Mouse (Mus musculus) midbrain, embryonic 11.5 days (tissue): ENCODE measurements at regions not wholly inside any gene's neighbourhood (a gene's known extent, or its start where the extent isn't known, plus 50 kb on each side); places are given as distances from the start of the nearest gene placed in this dataset.

Experiments
- ATAC-seq: fragments of 200-750 bp; cut with Nextera tagmentation; 2 replicates; pipeline ENCODE4 v1.8.0; 2017; ENCODE audit warnings: moderate TSS enrichment, moderate library complexity; ENCODE audit not compliant: low FRiP score
- DNase-seq: peaks from one replicate; pipeline ENCODE4 v3.0.0; 2015; ENCODE audit warnings: low spot score; ENCODE audit errors: missing footprints
- H3K27ac ChIP-seq: fragments of 300-500 bp; sonication (generic); 2 replicates; pipeline ENCODE4 v1.5.1; 2014; ENCODE audit warnings: low read depth, low read length
- H3K27me3 ChIP-seq: fragments of 300-500 bp; sonication (generic); 2 replicates; pipeline ENCODE4 v1.6.1; 2014; ENCODE audit warnings: mild to moderate bottlenecking, low read length, moderate library complexity, mixed read lengths; ENCODE audit not compliant: control insufficient read depth, insufficient read depth
- H3K36me3 ChIP-seq: fragments of 300-500 bp; sonication (generic); 2 replicates; pipeline ENCODE4 v1.6.1; 2014; ENCODE audit warnings: mild to moderate bottlenecking, low read length, moderate library complexity, mixed read lengths; ENCODE audit not compliant: control insufficient read depth, insufficient read depth
- H3K4me1 ChIP-seq: fragments of 300-500 bp; sonication (generic); 2 replicates; pipeline ENCODE4 v1.6.1; 2014; ENCODE audit warnings: low read length; ENCODE audit not compliant: control insufficient read depth, insufficient read depth
- H3K4me2 ChIP-seq: fragments of 300-500 bp; sonication (generic); 2 replicates; pipeline ENCODE4 v1.6.1; 2014; ENCODE audit warnings: mild to moderate bottlenecking, moderate library complexity
- H3K4me3 ChIP-seq: fragments of 300-500 bp; sonication (generic); 2 replicates; pipeline ENCODE4 v1.5.1; 2014; ENCODE audit warnings: low read depth, low read length
- H3K9ac ChIP-seq: fragments of 300-500 bp; sonication (generic); 2 replicates; pipeline ENCODE4 v1.6.1; 2014; ENCODE audit warnings: low read length
- H3K9me3 ChIP-seq: fragments of 300-500 bp; sonication (generic); 2 replicates; pipeline ENCODE4 v1.6.1; 2016; ENCODE audit warnings: low read length; ENCODE audit not compliant: control insufficient read depth
- WGBS: fragments of 180-500 bp; shearing (Covaris S2); extraction: QIAGEN DNeasy Blood & Tissue Kit; methylation state at CpG from one replicate; pipeline ENCODE4 v1.1.7; 2014; 5-methylcytosine and 5-hydroxymethylcytosine counted together

DNA sequence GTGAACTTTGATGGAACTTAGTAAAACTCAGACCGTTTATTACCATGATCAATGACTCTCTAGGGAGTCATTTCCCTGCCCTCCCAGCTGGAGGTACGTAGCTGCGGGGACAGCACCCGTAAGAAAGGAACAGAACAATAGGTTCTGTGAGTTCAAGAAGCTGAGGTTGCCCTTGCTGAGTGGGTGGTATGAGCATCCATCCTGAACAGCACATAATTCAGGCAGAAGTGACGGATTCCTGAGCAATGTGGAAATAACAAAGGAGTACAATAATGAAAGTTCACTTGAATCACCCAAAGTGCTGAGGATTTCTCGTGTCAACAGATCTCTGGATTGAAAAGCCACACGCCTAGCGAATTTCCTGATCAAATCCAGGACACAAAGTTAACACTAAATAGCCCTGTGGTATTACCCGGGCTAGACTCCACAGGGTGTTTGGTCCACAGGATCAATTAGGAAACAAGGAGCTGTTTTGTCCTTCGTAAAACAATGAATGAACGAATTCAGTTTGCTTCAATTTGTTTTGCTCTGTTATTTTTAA is 50.4 kb upstream of the Scrg1 start:
- DNase-seq: peak; percentile 82
- Histone ChIP-seq H3K36me3 (no peaks in the 10 kb centered on the region), H3K27ac (no peak overlapping the region), H3K4me3 (no peak overlapping the region), H3K9me3 (no peaks in the 10 kb centered on the region), H3K4me2 (no peak overlapping the region), H3K27me3 (no peaks in the 10 kb centered on the region), H3K4me1 (peaks cover 21% of the 10 kb centered on the region), H3K9ac (no peak overlapping the region)
- ATAC-seq: no peak
- WGBS: 16% methylated on average over 11 of the region's 11 CpGs
